Mouse (Mus musculus) heart, postnatal 0 days (tissue): ENCODE results near the gene Cc2d1a. TPM values are rescaled to one million over a fixed set of nuclear protein-coding genes. Genes with fewer than 3 reads are reported as not detected.
A peak's percentile ranks its signal among the peaks of the same experiment; 100 is the strongest.

Source experiments
- ATAC-seq: fragments of 200-750 bp; cut with Nextera tagmentation; 2 replicates; pipeline ENCODE4 v1.8.0; 2017; ENCODE audit warnings: low read depth, moderate number of reproducible peaks, moderate library complexity; ENCODE audit not compliant: insufficient read depth
- DNase-seq: peaks from one replicate; pipeline ENCODE4 v3.0.0-alpha.2; 2016; ENCODE audit warnings: low spot score
- H3K27ac ChIP-seq: fragments of 300-500 bp; sonication (generic); 2 replicates; pipeline ENCODE4 v1.5.1; 2014; ENCODE audit warnings: low read depth, mild to moderate bottlenecking
- H3K27me3 ChIP-seq: fragments of 300-500 bp; sonication (generic); 2 replicates; pipeline ENCODE4 v1.6.1; 2014; ENCODE audit warnings: low read length, mixed read lengths; ENCODE audit not compliant: control insufficient read depth, insufficient read depth
- H3K36me3 ChIP-seq: fragments of 300-500 bp; sonication (generic); replicated peaks from 2 replicates; pipeline ENCODE4 v1.6.1; 2014; ENCODE audit warnings: low read length, mixed read lengths; ENCODE audit not compliant: control insufficient read depth, insufficient read depth
- H3K4me1 ChIP-seq: fragments of 300-500 bp; sonication (generic); 2 replicates; pipeline ENCODE4 v1.6.1; 2014; ENCODE audit warnings: antibody characterized with exemption; ENCODE audit not compliant: control insufficient read depth, insufficient read depth
- H3K4me2 ChIP-seq: fragments of 300-500 bp; sonication (generic); 2 replicates; pipeline ENCODE4 v1.6.1; 2014; ENCODE audit warnings: low read depth, mild to moderate bottlenecking, low read length, moderate library complexity
- H3K4me3 ChIP-seq: fragments of 300-500 bp; sonication (generic); 2 replicates; pipeline ENCODE4 v1.5.1; 2014; ENCODE audit warnings: low read depth, low read length
- H3K9ac ChIP-seq: fragments of 300-500 bp; sonication (generic); replicated peaks from 2 replicates; pipeline ENCODE4 v1.6.1; 2014; ENCODE audit warnings: low read depth, low read length, mixed read lengths
- H3K9me3 ChIP-seq: fragments of 300-500 bp; sonication (generic); replicated peaks from 2 replicates; pipeline ENCODE4 v1.6.1; 2016; ENCODE audit warnings: low read length; ENCODE audit not compliant: control insufficient read depth
- CTCF ChIP-seq: IDR thresholded peaks from 2 replicates; pipeline ENCODE4 v1.5.1; 2016; ENCODE audit warnings: antibody characterized with exemption, control low read depth, low read depth
- EP300 ChIP-seq: IDR thresholded peaks from 2 replicates; pipeline ENCODE4 v1.6.1; 2016; ENCODE audit warnings: antibody characterized with exemption, low read depth
- WGBS: fragments of 180-500 bp; shearing (Covaris S2); extraction: QIAGEN DNeasy Blood & Tissue Kit; methylation state at CpG from one replicate; pipeline ENCODE4 v1.1.7; 2014; 5-methylcytosine and 5-hydroxymethylcytosine counted together
- polyA plus RNA-seq: library from polyadenylated mRNA; unstranded; fragments of >200 nt; fragmentation: Nextera tagmentation; extraction: Ambion mirVana; gene quantifications from 2 replicates; pipeline ENCODE4 v1.2.1, GENCODE M21; 2015
- total RNA-seq: library from RNA; depleted of rRNA; stranded (reverse); fragments of >200 nt; gene quantifications from 2 replicates; pipeline ENCODE4 v1.2.3, GENCODE M21; 2014; ENCODE audit warnings: low replicate concordance

Cc2d1a gene
- total and polyA plus RNA-seq, 2 experiments from 2014 or later, result 8.4 to 17.1 TPM

DNA sequence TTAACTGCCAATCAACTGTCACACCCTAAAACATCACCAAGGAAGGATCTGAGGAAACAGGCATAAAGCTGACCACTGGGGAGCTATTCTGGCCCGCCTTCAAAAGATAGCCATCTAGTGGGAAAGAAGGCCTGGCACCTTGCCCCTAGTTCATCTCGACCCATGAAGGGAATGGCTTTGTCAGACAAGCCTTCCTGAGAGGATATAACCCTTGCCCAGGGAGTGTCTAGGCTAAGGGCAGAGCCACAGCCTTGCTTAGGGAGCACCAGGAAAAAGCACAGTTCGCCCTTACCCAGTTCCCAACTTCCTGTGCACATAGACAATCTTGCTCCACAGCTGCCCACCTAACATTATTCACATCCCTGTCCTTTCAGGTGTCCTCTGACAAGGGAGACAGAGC is 44.1 kb downstream of the Cc2d1a start:
- peaks cover 8% of the 10 kb centered on the region for H3K4me1 ChIP-seq
- no peak for TF ChIP-seq EP300
- peak overlapping the region; percentile 85 for H3K9ac ChIP-seq
- H3K36me3 ChIP-seq, result peaks cover 17% of the 10 kb centered on the region
- WGBS, result 39% methylated on average over 3 of the region's 3 CpGs
- DNase-seq (no peak), ATAC-seq (no peak)
- peak overlapping the region; percentile 83 for H3K4me2 ChIP-seq
- H3K27ac ChIP-seq, result no peak overlapping the region
- H3K27me3 ChIP-seq, result no peaks in the 10 kb centered on the region
- peak overlapping the region; percentile 90 for H3K4me3 ChIP-seq
- H3K9me3 ChIP-seq, result no peaks in the 10 kb centered on the region

DNA sequence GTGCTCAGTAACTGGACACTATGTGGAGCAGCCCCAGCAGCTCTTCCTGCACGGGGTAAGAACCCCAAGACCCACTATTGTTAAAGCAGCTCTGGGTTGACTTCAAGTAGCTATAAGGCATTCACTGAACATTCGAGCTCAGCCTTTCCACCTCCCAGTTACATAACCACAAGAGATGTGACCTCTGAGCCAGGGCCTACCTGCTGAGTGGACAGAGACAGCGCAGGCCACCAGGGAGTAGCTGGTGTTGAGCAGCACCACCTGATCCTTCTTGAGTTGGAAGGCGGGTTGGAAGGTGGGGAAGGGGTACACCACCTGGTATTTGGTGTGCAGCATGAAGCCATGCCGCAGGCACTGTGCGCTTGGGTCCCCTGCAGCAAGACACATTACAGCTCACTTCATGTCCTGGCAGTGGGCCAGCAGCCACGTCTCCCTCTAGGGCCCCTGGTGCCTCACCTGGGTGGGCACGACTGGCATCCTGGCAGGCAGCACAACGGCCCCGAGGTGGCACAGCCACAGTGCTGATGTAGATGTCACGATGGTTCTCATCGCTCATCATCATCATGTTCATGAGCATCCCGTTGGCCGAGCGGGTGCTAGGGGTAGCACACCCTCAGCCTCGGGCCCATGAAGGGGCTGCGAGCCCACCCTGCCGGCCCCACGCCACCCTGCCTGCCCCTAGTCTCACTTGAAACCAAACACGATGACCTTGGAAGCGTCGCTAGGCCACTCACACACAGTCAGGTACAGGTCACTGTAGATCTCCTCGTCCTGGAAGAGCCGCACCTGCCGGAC is 46.1 kb downstream of the Cc2d1a start:
- no peak overlapping the region for H3K4me3 ChIP-seq
- H3K4me2 ChIP-seq, result no peak overlapping the region
- H3K36me3 ChIP-seq, result peaks cover 37% of the 10 kb centered on the region
- WGBS, result 90% methylated on average over 25 of the region's 25 CpGs
- ATAC-seq (no peak), DNase-seq (no peak)
- H3K9ac ChIP-seq, result no peak overlapping the region
- TF ChIP-seq CTCF (no peak), EP300 (no peak)
- H3K27ac ChIP-seq, result no peak overlapping the region
- H3K27me3 ChIP-seq, result no peaks in the 10 kb centered on the region
- peaks cover 8% of the 10 kb centered on the region for H3K4me1 ChIP-seq
- no peaks in the 10 kb centered on the region for H3K9me3 ChIP-seq

DNA sequence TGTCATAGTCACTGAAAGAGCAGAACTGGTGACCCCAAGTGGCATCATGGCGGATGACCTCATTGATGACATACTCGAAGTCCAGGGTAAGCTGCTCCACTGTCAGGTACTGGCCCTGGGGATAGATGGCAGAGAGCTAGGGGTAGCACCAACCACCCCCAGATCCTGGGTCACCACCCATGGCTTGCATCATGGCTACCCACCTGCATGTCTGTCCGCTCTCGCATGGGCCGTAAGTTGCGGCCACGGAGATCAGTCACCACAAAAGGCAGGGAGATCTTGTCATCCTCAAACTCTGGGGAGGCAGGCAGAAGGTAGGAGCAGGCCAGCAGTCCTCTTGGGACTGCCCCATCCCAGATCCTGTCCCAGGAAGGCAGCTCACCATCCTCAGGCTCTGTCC is 49.4 kb downstream of the Cc2d1a start:
- no peak for ATAC-seq

DNA sequence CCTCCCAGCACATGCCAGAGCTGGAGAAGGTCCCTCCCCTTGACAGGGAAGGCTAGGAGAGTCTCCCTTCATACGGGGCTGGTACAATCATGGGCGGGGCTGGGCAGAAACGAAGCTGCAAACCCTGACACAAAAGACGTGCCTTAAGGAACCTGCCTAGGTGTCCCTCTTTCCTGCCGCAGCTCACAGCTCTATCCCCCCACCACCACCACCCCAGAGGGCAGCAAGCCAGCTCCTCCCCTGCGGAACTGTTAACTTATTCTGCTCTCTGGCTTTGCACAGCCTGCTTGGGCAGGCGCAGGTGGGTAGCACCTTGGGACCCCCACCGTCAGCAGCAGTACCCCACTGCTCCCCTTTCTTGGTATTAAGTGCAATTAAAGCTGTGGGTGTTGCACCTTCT is 51.7 kb downstream of the Cc2d1a start:
- Histone ChIP-seq H3K27ac (no peak overlapping the region), H3K36me3 (peaks cover 73% of the 10 kb centered on the region), H3K4me2 (no peak overlapping the region), H3K9ac (no peak overlapping the region), H3K27me3 (no peaks in the 10 kb centered on the region), H3K4me3 (no peak overlapping the region), H3K4me1 (no peaks in the 10 kb centered on the region), H3K9me3 (no peaks in the 10 kb centered on the region)
- TF ChIP-seq EP300, result no peak
- no peak for TF ChIP-seq CTCF
- WGBS, result 72% methylated on average over 8 of the region's 8 CpGs
- no peak for DNase-seq
- no peak for ATAC-seq

More for the DNA sequence above, 49.4 kb downstream of the Cc2d1a start:
- no peaks in the 10 kb centered on the region for H3K27me3 ChIP-seq
- peaks cover 69% of the 10 kb centered on the region for H3K36me3 ChIP-seq
- WGBS, result 87% methylated on average over 7 of the region's 7 CpGs
- no peak overlapping the region for H3K27ac ChIP-seq
- TF ChIP-seq EP300 (no peak), CTCF (no peak)
- DNase-seq, result no peak
- no peaks in the 10 kb centered on the region for H3K9me3 ChIP-seq
- H3K4me3 ChIP-seq, result no peak overlapping the region
- H3K9ac ChIP-seq, result no peak overlapping the region
- H3K4me1 ChIP-seq, result no peaks in the 10 kb centered on the region
- no peak overlapping the region for H3K4me2 ChIP-seq

DNA sequence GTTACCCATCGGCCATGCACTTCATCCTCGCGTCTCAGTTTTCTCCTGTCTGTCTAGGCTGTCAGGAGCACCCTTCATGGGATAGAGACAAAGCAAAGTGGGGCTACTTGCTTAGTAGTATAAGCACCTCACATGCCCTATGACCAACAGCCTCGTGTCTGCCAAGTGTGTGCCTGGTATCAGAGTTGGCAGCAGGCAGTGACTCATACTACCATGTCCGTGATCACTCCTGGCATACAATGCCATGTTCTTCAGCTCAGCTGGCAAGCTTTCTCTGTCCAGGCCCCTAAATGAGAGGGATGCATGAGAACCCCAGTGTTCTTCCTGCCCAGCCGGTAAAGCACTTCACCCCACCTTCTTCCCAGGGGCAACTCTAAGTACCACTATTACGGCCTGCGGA is 57.2 kb downstream of the Cc2d1a start:
- Histone ChIP-seq H3K4me1 (no peaks in the 10 kb centered on the region), H3K36me3 (peaks cover 66% of the 10 kb centered on the region), H3K9ac (no peak overlapping the region), H3K4me2 (no peak overlapping the region), H3K27ac (no peak overlapping the region), H3K9me3 (no peaks in the 10 kb centered on the region), H3K27me3 (no peaks in the 10 kb centered on the region), H3K4me3 (no peak overlapping the region)
- no peak for TF ChIP-seq CTCF
- no peak for TF ChIP-seq EP300
- ATAC-seq (no peak; the same call in 1 of the 2 replicates), DNase-seq (no peak)
- 80% methylated on average over 8 of the region's 8 CpGs for WGBS

DNA sequence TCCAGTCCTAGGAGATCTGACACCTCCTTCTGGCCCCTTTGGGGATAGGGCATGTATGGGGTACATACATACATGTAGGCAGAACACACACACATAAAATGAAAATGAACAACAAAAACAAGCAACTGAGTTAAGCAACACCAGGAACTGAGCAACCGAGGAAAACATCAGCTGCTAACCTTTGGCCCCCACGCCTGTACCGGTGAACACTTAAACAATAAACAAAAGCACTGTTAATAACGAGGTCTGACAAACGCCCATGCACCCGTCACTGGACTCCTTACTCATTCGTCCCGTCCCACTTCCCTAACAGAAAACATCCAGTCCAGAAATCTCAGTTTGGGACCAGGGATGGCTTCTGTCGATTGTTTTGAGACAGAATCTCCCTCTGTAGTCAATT is 58.5 kb downstream of the Cc2d1a start:
- Histone ChIP-seq H3K9me3 (no peaks in the 10 kb centered on the region), H3K27me3 (no peaks in the 10 kb centered on the region), H3K27ac (no peak overlapping the region), H3K4me2 (no peak overlapping the region), H3K36me3 (peaks cover 64% of the 10 kb centered on the region), H3K4me1 (no peaks in the 10 kb centered on the region), H3K4me3 (no peak overlapping the region), H3K9ac (no peak overlapping the region)
- TF ChIP-seq CTCF (no peak), EP300 (no peak)
- WGBS, result 84% methylated on average over 9 of the region's 9 CpGs
- ATAC-seq, result no peak
- DNase-seq, result no peak
